Mouse (Mus musculus): ENCODE results near the gene Sytl3. TPM values are rescaled to one million over a fixed set of nuclear protein-coding genes. Genes with fewer than 3 reads are reported as not detected.
"Not testable (repeated sequence)": the region's sequence is repeated elsewhere in the genome, so short reads cannot be mapped to it uniquely, and the experiment has no call there.

The Sytl3 gene
- polyA plus RNA-seq, 1 experiment from 2014 or later, result 0.47 TPM

- H3K27ac ChIP-seq (ENCODE audit: low read depth); H3K4me3 ChIP-seq (ENCODE audit: low read depth, low read length); H3K4me1 ChIP-seq (replicated peaks; ENCODE audit: control insufficient read depth, insufficient read depth, low read length); H3K4me2 ChIP-seq (ENCODE audit: low read length); H3K27me3 ChIP-seq (replicated peaks; ENCODE audit: control insufficient read depth, insufficient read depth, low read length); DNase-seq (ENCODE audit: low spot score); H3K9ac ChIP-seq (ENCODE audit: low read length); H3K9me3 ChIP-seq (ENCODE audit: control insufficient read depth, low read length); H3K36me3 ChIP-seq (ENCODE audit: control insufficient read depth, insufficient read depth, low read length); ATAC-seq (replicated peaks; ENCODE audit: low FRiP score, low TSS enrichment, low read depth): not testable (repeated sequence)
- WGBS, result no CpG with 5 or more reads among the region's 6 CpGs
These were observed 9.6 kb downstream of the Sytl3 start for GRCm38 (mm10) chr17:6668522-6668921.

GRCm38 (mm10) chr17:6674297-6674696 is 15.4 kb downstream of the Sytl3 start:
- H3K9ac ChIP-seq (ENCODE audit: low read length); ATAC-seq (replicated peaks; ENCODE audit: low FRiP score, low TSS enrichment, low read depth); H3K27me3 ChIP-seq (replicated peaks; ENCODE audit: control insufficient read depth, insufficient read depth, low read length); H3K4me2 ChIP-seq (ENCODE audit: low read length); H3K27ac ChIP-seq (ENCODE audit: low read depth); H3K36me3 ChIP-seq (ENCODE audit: control insufficient read depth, insufficient read depth, low read length); H3K4me3 ChIP-seq (ENCODE audit: low read depth, low read length); H3K4me1 ChIP-seq (replicated peaks; ENCODE audit: control insufficient read depth, insufficient read depth, low read length); DNase-seq (ENCODE audit: low spot score); H3K9me3 ChIP-seq (ENCODE audit: control insufficient read depth, low read length): not testable (repeated sequence)
- 44% methylated on average over 3 of the region's 5 CpGs for WGBS

- whole genome bisulfite sequencing, result no CpG with 5 or more reads among the region's 2 CpGs
- ATAC-seq (replicated peaks; ENCODE audit: low FRiP score, low TSS enrichment, low read depth), result not testable (repeated sequence)
These were observed 19.2 kb downstream of the Sytl3 start for GRCm38 (mm10) chr17:6678063-6678462.

GRCm38 (mm10) chr17:6681721-6682120 is 22.8 kb downstream of the Sytl3 start:
- not testable (repeated sequence) for H3K36me3 ChIP-seq (ENCODE audit: control insufficient read depth, insufficient read depth, low read length); H3K4me3 ChIP-seq (ENCODE audit: low read depth, low read length); H3K4me2 ChIP-seq (ENCODE audit: low read length); H3K9me3 ChIP-seq (ENCODE audit: control insufficient read depth, low read length); H3K27me3 ChIP-seq (replicated peaks; ENCODE audit: control insufficient read depth, insufficient read depth, low read length); H3K9ac ChIP-seq (ENCODE audit: low read length); H3K27ac ChIP-seq (ENCODE audit: low read depth); ATAC-seq (replicated peaks; ENCODE audit: low FRiP score, low TSS enrichment, low read depth); H3K4me1 ChIP-seq (replicated peaks; ENCODE audit: control insufficient read depth, insufficient read depth, low read length); DNase-seq (ENCODE audit: low spot score)
- WGBS, result 74% methylated on average over 4 of the region's 4 CpGs

More at GRCm38 (mm10) chr17:6678063-6678462, 19.2 kb downstream of the Sytl3 start:
- not testable (repeated sequence) for H3K4me3 ChIP-seq (ENCODE audit: low read depth, low read length); H3K27me3 ChIP-seq (replicated peaks; ENCODE audit: control insufficient read depth, insufficient read depth, low read length); DNase-seq (ENCODE audit: low spot score); H3K4me2 ChIP-seq (ENCODE audit: low read length); H3K9me3 ChIP-seq (ENCODE audit: control insufficient read depth, low read length); H3K9ac ChIP-seq (ENCODE audit: low read length); H3K4me1 ChIP-seq (replicated peaks; ENCODE audit: control insufficient read depth, insufficient read depth, low read length); H3K27ac ChIP-seq (ENCODE audit: low read depth); H3K36me3 ChIP-seq (ENCODE audit: control insufficient read depth, insufficient read depth, low read length)

- H3K27ac ChIP-seq (ENCODE audit: low read depth); H3K4me3 ChIP-seq (ENCODE audit: low read depth, low read length); H3K9me3 ChIP-seq (ENCODE audit: control insufficient read depth, low read length); H3K36me3 ChIP-seq (ENCODE audit: control insufficient read depth, insufficient read depth, low read length); ATAC-seq (replicated peaks; ENCODE audit: low FRiP score, low TSS enrichment, low read depth); H3K9ac ChIP-seq (ENCODE audit: low read length); H3K4me2 ChIP-seq (ENCODE audit: low read length); DNase-seq (ENCODE audit: low spot score); H3K27me3 ChIP-seq (replicated peaks; ENCODE audit: control insufficient read depth, insufficient read depth, low read length); H3K4me1 ChIP-seq (replicated peaks; ENCODE audit: control insufficient read depth, insufficient read depth, low read length): not testable (repeated sequence)
- no CpG with 5 or more reads among the region's 5 CpGs for WGBS
These were observed 24.8 kb downstream of the Sytl3 start for GRCm38 (mm10) chr17:6683702-6684101.

GRCm38 (mm10) chr17:6684464-6685287 is 25.8 kb downstream of the Sytl3 start:
- DNase-seq (ENCODE audit: low spot score); H3K4me3 ChIP-seq (ENCODE audit: low read depth, low read length); H3K9me3 ChIP-seq (ENCODE audit: control insufficient read depth, low read length); H3K27me3 ChIP-seq (replicated peaks; ENCODE audit: control insufficient read depth, insufficient read depth, low read length); H3K27ac ChIP-seq (ENCODE audit: low read depth); H3K9ac ChIP-seq (ENCODE audit: low read length); H3K36me3 ChIP-seq (ENCODE audit: control insufficient read depth, insufficient read depth, low read length); H3K4me1 ChIP-seq (replicated peaks; ENCODE audit: control insufficient read depth, insufficient read depth, low read length); H3K4me2 ChIP-seq (ENCODE audit: low read length): not testable (repeated sequence)
- WGBS, result no CpG with 5 or more reads among the region's 4 CpGs
- peak; percentile 64 for ATAC-seq (replicated peaks; ENCODE audit: low FRiP score, low TSS enrichment, low read depth)

- H3K4me1 ChIP-seq (replicated peaks; ENCODE audit: control insufficient read depth, insufficient read depth, low read length); H3K36me3 ChIP-seq (ENCODE audit: control insufficient read depth, insufficient read depth, low read length); H3K4me2 ChIP-seq (ENCODE audit: low read length); H3K9me3 ChIP-seq (ENCODE audit: control insufficient read depth, low read length); DNase-seq (ENCODE audit: low spot score); H3K27ac ChIP-seq (ENCODE audit: low read depth); H3K27me3 ChIP-seq (replicated peaks; ENCODE audit: control insufficient read depth, insufficient read depth, low read length); H3K9ac ChIP-seq (ENCODE audit: low read length); H3K4me3 ChIP-seq (ENCODE audit: low read depth, low read length): not testable (repeated sequence)
- 0 out of 2 replicates have a peak, but pooled peaks have one; percentile 12 for ATAC-seq (replicated peaks; ENCODE audit: low FRiP score, low TSS enrichment, low read depth)
- 55% methylated on average over 2 of the region's 8 CpGs for WGBS
These were observed 26.5 kb downstream of the Sytl3 start for GRCm38 (mm10) chr17:6685288-6685818.

- H3K9ac ChIP-seq (ENCODE audit: low read length); H3K36me3 ChIP-seq (ENCODE audit: control insufficient read depth, insufficient read depth, low read length); H3K4me2 ChIP-seq (ENCODE audit: low read length); H3K27ac ChIP-seq (ENCODE audit: low read depth); ATAC-seq (replicated peaks; ENCODE audit: low FRiP score, low TSS enrichment, low read depth); H3K27me3 ChIP-seq (replicated peaks; ENCODE audit: control insufficient read depth, insufficient read depth, low read length); H3K4me3 ChIP-seq (ENCODE audit: low read depth, low read length); H3K9me3 ChIP-seq (ENCODE audit: control insufficient read depth, low read length); H3K4me1 ChIP-seq (replicated peaks; ENCODE audit: control insufficient read depth, insufficient read depth, low read length); DNase-seq (ENCODE audit: low spot score): not testable (repeated sequence)
- 80% methylated on average over 2 of the region's 4 CpGs for WGBS
These were observed 27.5 kb downstream of the Sytl3 start for GRCm38 (mm10) chr17:6686299-6686971.
